Mouse (Mus musculus): ENCODE measurements at regions not wholly inside any gene's neighbourhood (a gene's known extent, or its start where the extent isn't known, plus 50 kb on each side); places are given as distances from the start of the nearest gene placed in this dataset.

DNA sequence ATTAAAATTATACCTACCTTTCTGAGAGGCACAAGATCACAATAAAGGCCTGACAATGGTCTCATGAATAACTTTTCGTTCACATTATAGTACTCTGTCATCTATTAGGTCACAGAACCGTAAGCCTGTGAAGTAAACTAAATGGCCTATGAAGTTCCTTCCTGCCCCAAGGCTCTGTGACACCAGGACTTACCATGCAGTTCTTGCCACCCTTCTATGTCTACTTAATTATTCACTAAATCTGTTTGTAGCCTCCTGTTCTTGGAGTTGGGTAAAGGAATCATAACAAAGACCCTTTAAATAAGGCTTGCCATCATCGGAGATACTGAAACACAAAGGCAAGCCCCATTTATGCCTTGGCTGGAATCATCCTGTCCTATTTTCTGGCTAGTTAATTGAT, 408.3 kb downstream of the Cmpk2 start:
- no peak overlapping the region for H3K4me2 ChIP-seq
- ATAC-seq (ENCODE audit: low read depth) (no peak), DNase-seq (no peak)
- no peak overlapping the region for H3K27ac ChIP-seq
- H3K4me3 ChIP-seq (replicated peaks), result no peak overlapping the region
- WGBS (ENCODE audit: insufficient replicate concordance), result 62% methylated on average over 3 of the region's 3 CpGs
- H3K9me3 ChIP-seq (replicated peaks), result no peaks in the 10 kb centered on the region
- no peaks in the 10 kb centered on the region for H3K4me1 ChIP-seq (replicated peaks)
- no peak overlapping the region for H3K9ac ChIP-seq
- no peaks in the 10 kb centered on the region for H3K27me3 ChIP-seq
- H3K36me3 ChIP-seq, result no peaks in the 10 kb centered on the region

DNA sequence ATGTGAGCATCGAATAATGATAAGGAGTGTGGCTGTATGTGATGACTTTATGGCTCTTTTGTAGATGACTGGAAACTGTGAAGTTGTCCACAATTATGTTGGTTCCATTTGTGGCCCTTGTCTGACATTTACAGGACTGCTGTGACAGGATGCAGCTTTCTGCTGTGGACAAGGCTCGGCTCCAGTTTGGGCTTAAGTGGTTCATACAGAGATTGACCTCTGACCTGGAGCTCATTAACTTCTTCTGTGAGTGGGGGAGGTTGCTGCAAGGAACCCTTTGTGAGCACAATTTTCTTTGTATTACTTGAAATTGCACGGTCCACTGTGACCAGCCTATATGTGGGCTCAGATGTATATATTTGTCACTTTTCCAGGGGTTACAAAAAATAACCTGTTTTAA, 403.5 kb downstream of the Cmpk2 start:
- Histone ChIP-seq H3K36me3 (no peaks in the 10 kb centered on the region), H3K4me1 (replicated peaks) (no peaks in the 10 kb centered on the region), H3K4me3 (replicated peaks) (no peak overlapping the region), H3K27me3 (no peaks in the 10 kb centered on the region), H3K9me3 (replicated peaks) (no peaks in the 10 kb centered on the region), H3K9ac (no peak overlapping the region), H3K27ac (no peak overlapping the region), H3K4me2 (no peak overlapping the region)
- WGBS (ENCODE audit: insufficient replicate concordance), result 30% methylated on average over 3 of the region's 3 CpGs
- ATAC-seq (ENCODE audit: low read depth), result no peak
- DNase-seq, result no peak

DNA sequence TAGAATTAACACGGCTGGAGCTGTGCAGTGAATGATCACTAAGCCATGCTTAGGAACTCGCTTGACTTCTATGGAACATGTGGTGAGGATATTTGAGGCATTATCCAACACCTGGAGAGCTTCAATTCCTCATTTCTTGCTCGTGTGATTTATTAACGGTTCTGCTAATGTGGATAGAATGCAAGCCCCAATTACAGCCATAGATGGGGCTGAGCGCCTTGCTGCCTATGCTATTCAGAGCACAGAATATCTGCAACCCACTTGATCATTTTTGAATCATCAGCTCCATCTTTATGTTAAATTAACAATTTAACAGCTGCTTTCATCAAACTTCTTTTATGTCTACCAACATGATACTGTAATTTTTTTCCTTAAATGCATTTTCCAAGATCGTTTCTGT, 398.7 kb downstream of the Cmpk2 start:
- ATAC-seq (ENCODE audit: low read depth), result no peak
- no peak overlapping the region for H3K4me2 ChIP-seq
- no peak overlapping the region for H3K4me3 ChIP-seq (replicated peaks)
- H3K4me1 ChIP-seq (replicated peaks), result no peaks in the 10 kb centered on the region
- no peak overlapping the region for H3K9ac ChIP-seq
- no peak for DNase-seq
- 49% methylated on average over 6 of the region's 6 CpGs for WGBS (ENCODE audit: insufficient replicate concordance)
- H3K36me3 ChIP-seq, result no peaks in the 10 kb centered on the region
- no peaks in the 10 kb centered on the region for H3K9me3 ChIP-seq (replicated peaks)
- no peaks in the 10 kb centered on the region for H3K27me3 ChIP-seq
- H3K27ac ChIP-seq, result no peak overlapping the region

DNA sequence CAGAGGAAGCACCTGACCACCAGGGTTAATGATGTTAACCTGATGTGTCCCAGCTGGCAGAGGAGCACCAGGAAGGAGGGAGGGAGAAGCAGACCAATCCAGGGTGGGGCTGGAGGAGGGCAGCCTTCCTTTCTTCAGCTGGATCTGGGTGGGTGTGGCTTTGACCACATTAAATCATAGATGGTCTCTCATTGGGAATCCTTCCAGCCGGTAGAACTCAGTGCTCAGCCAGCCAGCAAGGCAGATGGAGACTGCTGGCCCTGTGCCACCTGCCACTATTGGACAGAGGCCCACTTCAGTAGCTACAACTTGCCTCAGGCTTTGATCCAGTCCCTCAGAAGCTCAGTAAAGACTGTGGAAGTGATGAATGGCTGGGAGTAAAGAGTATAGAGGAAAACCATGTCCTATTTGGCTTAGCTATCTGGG, 386.1 kb downstream of the Cmpk2 start:
- H3K27ac ChIP-seq, result no peak overlapping the region
- H3K9ac ChIP-seq, result no peak overlapping the region
- no peaks in the 10 kb centered on the region for H3K9me3 ChIP-seq (replicated peaks)
- no peaks in the 10 kb centered on the region for H3K27me3 ChIP-seq
- H3K36me3 ChIP-seq, result no peaks in the 10 kb centered on the region
- 52% methylated on average over 1 of the region's 1 CpGs for whole genome bisulfite sequencing (ENCODE audit: insufficient replicate concordance)
- no peak for DNase-seq
- no peak overlapping the region for H3K4me3 ChIP-seq (replicated peaks)
- no peak for ATAC-seq (ENCODE audit: low read depth)
- no peak overlapping the region for H3K4me2 ChIP-seq
- H3K4me1 ChIP-seq (replicated peaks), result no peaks in the 10 kb centered on the region

DNA sequence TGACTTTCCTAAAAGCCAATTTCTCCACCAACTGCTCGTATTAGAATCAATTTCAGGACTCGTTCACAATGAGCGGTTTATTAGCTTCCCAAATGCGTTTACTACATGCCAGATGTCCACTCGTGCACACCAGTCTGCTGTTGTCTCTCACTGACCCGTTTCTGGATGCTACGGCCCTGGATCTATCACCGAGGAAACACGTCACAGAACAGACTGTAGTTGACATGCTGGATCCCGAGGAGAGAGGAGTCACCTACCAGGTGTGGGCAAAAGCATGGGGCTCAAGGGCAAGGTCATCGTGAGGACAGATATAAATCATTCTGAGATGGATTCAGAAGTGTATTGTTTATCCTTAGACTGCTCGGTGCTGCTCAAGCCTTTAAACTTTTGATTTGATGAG, 375.9 kb downstream of the Cmpk2 start:
- H3K4me1 ChIP-seq (replicated peaks), result no peaks in the 10 kb centered on the region

DNA sequence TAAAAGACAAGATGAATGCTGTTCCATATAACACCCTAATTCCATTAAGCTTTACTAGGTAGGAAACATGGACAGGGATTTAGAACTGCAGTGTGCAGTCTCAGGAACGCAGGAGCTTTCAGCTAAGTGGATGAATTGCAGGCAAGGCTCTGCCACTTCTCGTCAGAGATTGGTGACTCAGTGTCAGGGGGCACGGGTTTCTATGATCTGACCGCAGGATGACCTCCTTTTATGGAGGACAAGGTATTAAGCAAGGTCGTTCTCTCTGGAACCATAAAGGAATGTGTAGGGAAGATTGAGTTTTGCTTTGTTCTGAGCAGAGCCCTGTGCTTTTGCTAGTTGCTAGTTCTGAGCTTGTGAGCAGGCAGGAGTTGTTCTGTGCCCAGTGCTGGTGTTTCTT, 373.7 kb downstream of the Cmpk2 start:
- H3K36me3 ChIP-seq, result no peaks in the 10 kb centered on the region
- DNase-seq (no peak), ATAC-seq (ENCODE audit: low read depth) (no peak)
- H3K27ac ChIP-seq, result no peak overlapping the region
- H3K4me2 ChIP-seq, result no peak overlapping the region
- WGBS (ENCODE audit: insufficient replicate concordance), result 30% methylated on average over 5 of the region's 5 CpGs
- no peaks in the 10 kb centered on the region for H3K9me3 ChIP-seq (replicated peaks)
- H3K4me1 ChIP-seq (replicated peaks), result no peaks in the 10 kb centered on the region
- H3K4me3 ChIP-seq (replicated peaks), result no peak overlapping the region
- no peak overlapping the region for H3K9ac ChIP-seq
- no peaks in the 10 kb centered on the region for H3K27me3 ChIP-seq

More for the DNA sequence above, 375.9 kb downstream of the Cmpk2 start:
- DNase-seq (no peak), ATAC-seq (ENCODE audit: low read depth) (no peak)
- Histone ChIP-seq H3K9ac (no peak overlapping the region), H3K4me2 (no peak overlapping the region), H3K36me3 (no peaks in the 10 kb centered on the region), H3K27ac (no peak overlapping the region), H3K4me3 (replicated peaks) (no peak overlapping the region), H3K27me3 (no peaks in the 10 kb centered on the region), H3K9me3 (replicated peaks) (no peaks in the 10 kb centered on the region)
- 67% methylated on average over 12 of the region's 12 CpGs for WGBS (ENCODE audit: insufficient replicate concordance)

DNA sequence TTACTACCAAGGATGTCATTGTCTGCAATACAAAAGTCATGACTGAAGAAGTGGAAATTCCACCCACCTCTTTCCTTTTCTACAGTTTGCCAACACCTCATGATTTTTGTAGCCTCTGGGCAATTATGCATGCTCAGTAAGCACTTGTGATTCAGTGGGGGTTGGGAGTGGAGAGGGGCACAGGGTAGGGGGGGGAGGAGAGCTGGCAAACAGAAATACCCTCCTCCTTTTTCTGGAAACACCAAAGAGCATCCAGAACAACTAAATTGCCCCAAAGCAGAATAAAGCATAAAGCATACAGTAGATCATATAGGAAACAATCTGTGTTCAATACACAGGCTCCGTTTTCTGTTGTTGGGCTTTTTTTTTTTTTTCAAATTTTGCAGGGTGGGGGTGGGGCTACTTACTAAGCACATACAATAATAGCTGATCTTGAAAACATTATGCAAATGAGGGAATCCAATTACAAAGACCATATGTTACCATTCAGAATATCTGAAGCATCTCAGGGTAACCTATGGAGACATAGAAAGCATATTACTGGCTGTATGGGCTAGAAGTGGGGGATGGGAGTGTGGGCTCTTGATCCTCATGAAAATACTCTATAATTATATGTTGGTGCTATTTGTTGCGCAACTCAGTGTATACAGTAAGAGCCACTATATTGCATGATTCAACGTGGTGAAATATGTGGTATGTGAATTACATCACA, 352.4 kb downstream of the Cmpk2 start:
- H3K4me1 ChIP-seq (replicated peaks), result no peaks in the 10 kb centered on the region
- no peak for DNase-seq
- no peak overlapping the region for H3K4me2 ChIP-seq
- H3K9ac ChIP-seq, result no peak overlapping the region
- WGBS (ENCODE audit: insufficient replicate concordance), result 58% methylated on average over 3 of the region's 3 CpGs
- no peak for ATAC-seq (ENCODE audit: low read depth)
- no peaks in the 10 kb centered on the region for H3K9me3 ChIP-seq (replicated peaks)
- H3K27me3 ChIP-seq, result no peaks in the 10 kb centered on the region
- H3K36me3 ChIP-seq, result no peaks in the 10 kb centered on the region
- H3K27ac ChIP-seq, result no peak overlapping the region
- H3K4me3 ChIP-seq (replicated peaks), result no peak overlapping the region

DNA sequence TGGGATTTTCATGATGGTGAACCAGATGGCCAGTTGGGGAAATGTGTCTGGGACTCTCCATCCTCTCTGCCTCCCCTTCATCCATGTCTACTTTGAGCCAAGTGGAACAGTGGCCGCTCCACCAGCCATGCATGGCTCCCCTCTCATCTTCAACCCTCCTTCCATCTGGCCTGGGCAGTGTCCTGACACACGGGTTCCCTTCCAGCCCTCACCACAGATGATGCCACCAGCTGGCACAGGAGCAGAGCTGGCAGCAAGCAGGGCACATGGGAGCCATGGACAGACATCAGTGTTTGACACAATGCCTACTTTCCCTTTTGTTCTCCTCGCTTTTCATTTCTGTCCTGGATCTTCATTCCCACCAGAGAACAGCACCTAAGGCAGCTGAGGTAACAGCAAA, 348.9 kb downstream of the Cmpk2 start:
- Histone ChIP-seq H3K9ac (no peak overlapping the region), H3K27ac (no peak overlapping the region), H3K4me1 (replicated peaks) (no peaks in the 10 kb centered on the region), H3K4me3 (replicated peaks) (no peak overlapping the region), H3K27me3 (no peaks in the 10 kb centered on the region), H3K36me3 (no peaks in the 10 kb centered on the region), H3K4me2 (no peak overlapping the region), H3K9me3 (replicated peaks) (no peaks in the 10 kb centered on the region)
- DNase-seq (no peak), ATAC-seq (ENCODE audit: low read depth) (no peak)
- WGBS (ENCODE audit: insufficient replicate concordance), result 47% methylated on average over 3 of the region's 3 CpGs

DNA sequence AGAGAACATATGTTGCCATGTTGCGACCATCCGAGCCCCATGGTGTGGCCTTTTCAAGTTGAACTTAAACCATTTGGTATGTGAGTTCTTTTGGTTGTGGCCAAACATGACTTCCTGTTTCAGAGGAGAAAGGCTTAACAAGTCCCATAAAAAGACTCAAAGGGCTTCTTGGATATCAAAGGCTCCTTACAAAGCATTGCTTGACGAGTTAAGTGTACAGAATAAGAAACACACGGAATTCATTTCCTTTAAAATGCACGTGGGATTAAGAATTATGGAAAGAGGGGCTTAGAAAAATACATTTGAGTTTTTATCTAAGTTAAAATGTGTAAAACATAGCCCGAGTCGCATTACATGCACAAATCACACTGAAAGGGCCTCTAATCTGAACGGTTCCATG, 346.8 kb downstream of the Cmpk2 start:
- Histone ChIP-seq H3K4me3 (replicated peaks) (no peak overlapping the region), H3K36me3 (no peaks in the 10 kb centered on the region), H3K4me2 (no peak overlapping the region), H3K27me3 (no peaks in the 10 kb centered on the region), H3K9ac (no peak overlapping the region), H3K4me1 (replicated peaks) (no peaks in the 10 kb centered on the region), H3K9me3 (replicated peaks) (no peaks in the 10 kb centered on the region), H3K27ac (no peak overlapping the region)
- DNase-seq, result no peak
- 63% methylated on average over 8 of the region's 8 CpGs for WGBS (ENCODE audit: insufficient replicate concordance)
- no peak for ATAC-seq (ENCODE audit: low read depth)

DNA sequence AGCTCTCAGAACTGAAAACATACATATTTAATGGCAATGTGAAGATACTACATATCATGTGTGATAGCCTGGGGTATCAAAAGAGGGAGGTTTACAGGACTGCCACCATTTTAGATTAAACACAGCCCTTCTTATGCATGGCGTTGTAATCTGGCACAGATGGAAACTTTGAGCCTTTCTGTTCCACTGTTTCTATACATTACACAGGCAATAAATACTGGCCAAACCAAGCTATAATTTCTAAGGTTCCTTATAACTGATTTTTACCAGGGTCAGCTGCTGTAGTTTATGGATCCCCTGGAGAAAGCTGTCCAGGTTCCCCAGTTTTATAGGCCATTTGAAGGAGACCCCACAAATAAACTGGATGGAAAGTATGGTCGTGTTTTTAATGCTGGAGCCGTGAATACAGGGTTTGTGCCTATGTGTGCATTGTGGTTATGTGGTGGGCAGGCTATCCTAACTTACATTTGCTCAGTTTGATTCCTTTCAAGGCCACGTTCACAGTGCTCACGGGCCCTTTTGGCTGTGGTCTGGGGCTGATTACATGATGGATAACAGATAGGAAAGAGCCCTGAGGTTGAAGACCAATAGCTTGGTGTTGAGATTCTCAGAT, 341.7 kb downstream of the Cmpk2 start:
- H3K9me3 ChIP-seq (replicated peaks), result no peaks in the 10 kb centered on the region
- H3K4me2 ChIP-seq, result no peak overlapping the region
- no peak overlapping the region for H3K4me3 ChIP-seq (replicated peaks)
- no peak overlapping the region for H3K27ac ChIP-seq
- no peaks in the 10 kb centered on the region for H3K4me1 ChIP-seq (replicated peaks)
- DNase-seq (no peak), ATAC-seq (ENCODE audit: low read depth) (no peak)
- H3K36me3 ChIP-seq, result no peaks in the 10 kb centered on the region
- 47% methylated on average over 5 of the region's 5 CpGs for WGBS (ENCODE audit: insufficient replicate concordance)
- no peaks in the 10 kb centered on the region for H3K27me3 ChIP-seq
- H3K9ac ChIP-seq, result no peak overlapping the region

DNA sequence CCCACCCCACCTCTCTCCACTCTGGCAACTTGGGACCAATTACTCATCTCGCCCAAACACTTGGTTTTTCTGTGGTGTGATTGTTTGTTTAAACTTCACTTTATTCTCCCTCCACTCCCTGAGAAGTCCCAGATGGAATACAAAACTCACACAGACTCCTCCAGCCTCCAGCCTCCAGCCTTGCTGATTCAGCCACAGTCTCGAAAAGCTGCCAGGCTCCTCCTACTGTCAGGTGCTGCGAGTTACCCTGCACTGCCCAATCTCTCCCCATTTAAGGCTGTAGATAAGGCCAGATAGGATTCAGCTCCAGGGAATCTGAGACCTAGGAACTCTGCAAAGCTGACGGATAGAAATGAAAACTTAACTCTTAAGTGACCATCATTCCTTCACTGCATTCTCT, 340.7 kb downstream of the Cmpk2 start:
- WGBS (ENCODE audit: insufficient replicate concordance), result 10% methylated on average over 4 of the region's 4 CpGs
- H3K4me2 ChIP-seq, result no peak overlapping the region
- DNase-seq, result no peak

DNA sequence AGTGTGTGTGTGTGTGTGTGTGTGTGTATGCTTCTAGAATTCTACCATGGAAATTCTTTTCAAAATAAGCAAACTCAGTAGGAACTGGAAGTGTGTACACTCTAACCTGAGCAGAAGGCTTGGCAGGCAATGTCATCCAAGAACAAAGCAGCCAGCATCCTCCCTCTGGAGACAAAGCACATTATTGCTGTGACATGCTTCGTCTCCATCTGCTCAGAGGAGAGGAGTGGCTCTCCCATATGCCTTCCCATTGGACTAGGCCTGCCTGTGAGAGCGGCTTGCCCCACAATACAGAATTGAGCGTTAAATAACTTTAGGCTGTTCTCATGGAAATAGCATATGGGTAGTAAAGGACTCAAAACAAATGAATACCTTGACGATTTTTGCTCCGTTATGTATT, 333.5 kb downstream of the Cmpk2 start:
- H3K36me3 ChIP-seq, result no peaks in the 10 kb centered on the region
- ATAC-seq (ENCODE audit: low read depth), result no peak
- H3K27me3 ChIP-seq, result no peaks in the 10 kb centered on the region
- no peak overlapping the region for H3K4me3 ChIP-seq (replicated peaks)
- H3K9me3 ChIP-seq (replicated peaks), result no peaks in the 10 kb centered on the region
- no peak overlapping the region for H3K9ac ChIP-seq
- 71% methylated on average over 5 of the region's 5 CpGs for WGBS (ENCODE audit: insufficient replicate concordance)
- no peak overlapping the region for H3K27ac ChIP-seq
- H3K4me1 ChIP-seq (replicated peaks), result no peaks in the 10 kb centered on the region
- DNase-seq, result no peak
- no peak overlapping the region for H3K4me2 ChIP-seq

More for the DNA sequence above, 340.7 kb downstream of the Cmpk2 start:
- Histone ChIP-seq H3K4me3 (replicated peaks) (no peak overlapping the region), H3K27me3 (no peaks in the 10 kb centered on the region), H3K9ac (no peak overlapping the region), H3K9me3 (replicated peaks) (no peaks in the 10 kb centered on the region), H3K27ac (no peak overlapping the region), H3K36me3 (no peaks in the 10 kb centered on the region), H3K4me1 (replicated peaks) (no peaks in the 10 kb centered on the region)
- ATAC-seq (ENCODE audit: low read depth), result no peak

All from liver, embryonic 13.5 days (tissue).